Mouse (Mus musculus) kidney, postnatal 14 days (tissue): ENCODE data around the gene Slc4a2.
"Not testable (repeated sequence)": the region's sequence is repeated elsewhere in the genome, so short reads cannot be mapped to it uniquely, and the experiment has no call there.

Experiments
- DNase-seq: peaks from one replicate; pipeline ENCODE4 v3.0.0; 2022; ENCODE audit warnings: mixed read lengths

Gene Slc4a2

DNA sequence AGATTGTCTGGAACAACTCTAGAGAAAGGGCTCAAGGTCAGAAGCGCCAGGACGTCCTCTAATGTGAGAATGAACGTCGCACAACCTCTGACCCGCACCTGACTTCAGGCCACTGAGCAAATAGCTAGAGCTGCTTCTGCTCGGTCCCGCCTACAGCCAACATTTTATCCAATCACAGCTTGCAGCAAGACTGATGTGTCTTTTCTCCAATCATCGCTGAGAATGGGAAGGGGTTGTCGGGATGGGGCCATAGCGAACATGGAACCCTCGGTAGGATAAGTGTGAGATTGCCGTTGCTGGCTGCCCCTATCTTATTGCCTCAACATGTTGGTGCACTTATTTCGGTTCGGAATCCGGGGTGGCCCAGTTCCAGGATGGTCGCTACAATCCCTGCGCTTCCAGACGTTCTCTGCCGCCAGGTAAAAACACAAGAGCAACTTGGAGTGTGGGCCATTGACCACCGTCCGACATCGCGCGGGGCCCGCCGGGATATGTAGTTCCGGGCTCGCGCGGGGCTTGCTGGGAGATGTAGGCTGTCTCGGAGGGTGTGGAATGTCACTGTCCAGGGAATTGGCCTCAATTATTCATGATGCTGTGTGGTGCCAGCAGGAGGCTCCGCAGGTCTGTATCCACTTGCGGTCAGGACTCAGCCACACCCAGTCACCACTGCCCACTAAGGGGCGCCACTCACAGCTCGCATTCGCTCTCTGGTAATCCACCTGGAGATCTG, 29.3 kb upstream of the Slc4a2 start:
- DNase-seq: peak; percentile 96

DNA sequence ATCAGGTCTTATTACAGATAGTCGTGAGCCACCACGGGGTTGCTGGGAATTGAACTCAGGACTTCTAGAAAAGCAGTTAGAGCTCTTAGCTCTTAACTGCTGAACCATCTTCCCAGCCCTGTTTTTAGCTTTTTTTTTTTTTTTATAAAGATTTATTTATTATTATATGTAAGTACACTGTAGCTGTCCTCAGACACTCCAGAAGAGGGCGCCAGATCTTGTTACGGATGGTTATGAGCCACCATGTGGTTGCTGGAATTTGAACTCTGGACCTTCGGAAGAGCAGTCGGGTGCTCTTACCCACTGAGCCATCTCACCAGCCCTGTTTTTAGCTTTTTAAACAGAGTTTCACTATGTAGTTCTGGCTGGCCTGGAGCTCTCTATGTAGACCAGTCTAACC, 27.4 kb upstream of the Slc4a2 start:
- DNase-seq: not testable (repeated sequence)

DNA sequence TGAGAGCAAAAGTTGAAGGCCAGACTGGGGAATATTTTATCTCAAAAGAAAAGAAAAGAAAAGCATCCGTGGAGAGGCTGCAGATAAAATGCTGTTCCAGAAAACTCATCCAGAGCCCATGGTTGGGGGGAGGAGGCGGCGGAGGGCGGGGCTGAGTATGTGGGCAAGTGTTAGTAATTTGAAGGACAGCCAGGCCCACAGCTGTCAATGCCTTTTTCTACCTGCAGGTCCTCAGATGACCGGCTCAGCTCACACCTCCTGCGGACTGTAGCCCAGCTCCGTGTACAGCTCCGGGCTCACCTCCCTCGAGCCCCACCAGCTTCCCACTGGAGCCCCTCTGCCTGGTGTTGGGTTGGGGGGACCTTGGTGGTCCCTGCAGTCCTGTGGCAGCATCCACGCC, 24.0 kb upstream of the Slc4a2 start:
- DNase-seq: no peak

DNA sequence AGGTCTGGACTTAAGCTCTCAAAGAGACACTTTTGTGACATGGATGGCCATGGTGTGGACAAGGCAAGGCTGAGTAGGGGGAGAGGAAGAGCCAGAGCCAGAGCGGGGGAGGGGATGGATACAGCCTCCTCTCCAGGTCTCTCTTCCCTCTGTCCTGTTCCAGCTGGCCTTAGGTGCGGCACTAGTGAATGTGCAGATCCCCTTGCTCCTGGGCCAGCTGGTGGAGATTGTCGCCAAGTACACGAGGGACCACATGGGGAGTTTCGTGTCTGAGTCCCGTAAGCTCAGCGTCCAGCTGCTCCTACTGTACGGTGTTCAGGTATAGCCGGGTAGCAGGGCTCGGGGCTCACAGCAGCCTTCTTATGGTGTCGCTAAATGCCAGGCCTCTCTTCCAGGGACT, 23.3 kb upstream of the Slc4a2 start:
- DNase-seq: no peak

GRCm38 (mm10) chr5:24400911-24401605, 22.6 kb upstream of the Slc4a2 start:
- no peak for DNase-seq

- no peak for DNase-seq
Measured at GRCm38 (mm10) chr5:24401969-24402368, 21.7 kb upstream of the Slc4a2 start.

GRCm38 (mm10) chr5:24404594-24405360, 18.9 kb upstream of the Slc4a2 start:
- no peak for DNase-seq

DNA sequence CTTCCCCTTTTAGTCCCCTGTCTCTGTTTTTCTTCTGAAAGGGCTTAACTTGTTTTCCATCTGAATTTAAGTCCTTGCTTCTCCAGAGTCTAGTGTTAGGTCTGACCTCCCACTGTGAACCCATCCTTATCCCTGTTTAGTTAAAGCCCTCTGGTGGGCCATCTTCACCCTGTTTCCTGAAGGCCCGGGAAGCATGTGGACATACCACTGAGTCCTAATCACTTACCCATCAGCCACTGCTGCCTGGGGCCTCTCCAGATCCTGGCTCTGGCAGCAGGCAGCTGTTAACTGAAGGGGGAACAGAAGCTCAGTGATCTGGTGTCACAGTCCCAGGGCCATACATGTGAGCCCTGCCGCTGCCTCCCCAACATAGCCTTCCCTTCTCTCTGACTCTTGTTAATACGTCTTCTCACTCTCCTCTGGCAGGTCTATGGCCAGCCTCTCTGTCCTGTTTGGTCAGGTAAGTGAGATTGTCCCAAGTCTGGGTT, 18.2 kb upstream of the Slc4a2 start:
- DNase-seq: no peak

DNA sequence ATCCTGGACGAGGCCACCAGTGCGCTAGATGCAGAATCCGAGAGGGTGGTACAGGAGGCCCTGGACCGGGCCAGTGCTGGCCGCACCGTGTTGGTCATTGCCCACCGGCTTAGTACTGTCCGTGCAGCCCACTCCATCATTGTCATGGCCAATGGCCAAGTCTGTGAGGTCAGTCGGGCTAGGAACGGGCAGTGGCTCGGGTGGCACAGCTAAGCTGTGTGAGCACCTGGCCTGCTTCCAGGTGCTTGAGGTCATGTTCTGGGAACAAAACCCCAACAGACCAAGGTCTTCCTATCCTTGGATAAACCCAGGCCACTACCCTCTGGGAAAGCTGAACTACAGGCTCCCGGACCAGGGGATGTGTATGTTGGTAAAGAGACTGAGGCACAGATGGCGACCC, 15.0 kb upstream of the Slc4a2 start:
- DNase-seq: no peak

- DNase-seq: no peak
Measured at GRCm38 (mm10) chr5:24409466-24409865, 14.2 kb upstream of the Slc4a2 start.

GRCm38 (mm10) chr5:24412063-24412462, 11.6 kb upstream of the Slc4a2 start:
- no peak for DNase-seq

DNA sequence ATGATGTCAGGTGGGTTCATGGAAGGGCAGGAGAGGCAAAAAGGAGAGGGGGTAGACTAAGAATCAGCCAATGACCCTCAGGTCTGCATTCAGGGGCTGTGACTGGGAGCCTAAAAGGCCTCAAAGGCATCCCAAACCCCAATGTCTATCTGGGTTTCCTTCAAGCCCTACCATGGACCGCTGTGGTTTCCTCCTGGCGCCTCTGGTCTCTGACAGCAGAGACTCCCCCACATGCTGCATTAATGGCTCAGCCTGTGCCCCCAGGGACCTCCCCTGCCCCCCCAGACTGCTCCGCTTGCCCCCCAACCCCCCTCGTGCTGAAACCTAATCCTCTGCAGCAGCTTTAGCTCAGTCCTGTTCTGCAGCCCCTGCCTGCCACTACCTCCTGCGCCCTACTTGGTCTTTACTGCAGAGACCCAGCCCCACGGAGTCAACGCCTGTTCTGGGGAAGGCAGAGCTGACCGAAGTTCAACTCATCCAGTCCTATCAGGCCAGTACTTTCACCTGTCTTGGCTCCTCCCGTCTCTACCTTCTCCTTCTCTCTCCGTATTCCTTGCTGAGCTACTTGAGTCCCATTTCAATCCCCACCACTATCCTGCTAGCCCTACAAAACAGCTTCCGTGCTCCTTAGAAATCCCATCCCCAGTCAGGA, 10.5 kb upstream of the Slc4a2 start, which contains the start of gene Asic3:
TSS of gene Asic3 (plus strand) at position 351 of the 652 bp plus-strand sequence.
- no peak for DNase-seq

DNA sequence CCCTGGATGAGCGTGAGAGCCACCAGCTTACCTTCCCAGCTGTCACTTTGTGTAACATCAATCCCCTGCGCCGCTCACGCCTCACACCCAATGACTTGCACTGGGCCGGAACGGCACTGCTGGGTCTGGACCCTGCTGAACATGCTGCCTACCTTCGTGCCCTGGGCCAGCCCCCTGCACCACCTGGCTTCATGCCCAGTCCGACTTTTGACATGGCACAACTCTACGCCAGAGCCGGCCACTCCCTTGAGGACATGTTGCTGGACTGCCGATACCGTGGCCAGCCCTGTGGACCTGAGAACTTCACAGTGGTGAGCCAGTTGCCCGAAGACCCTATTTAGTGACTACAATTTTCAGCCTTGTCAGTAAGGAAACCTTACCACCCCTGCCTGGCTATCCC, 9.7 kb upstream of the Slc4a2 start:
- no peak for DNase-seq

DNA sequence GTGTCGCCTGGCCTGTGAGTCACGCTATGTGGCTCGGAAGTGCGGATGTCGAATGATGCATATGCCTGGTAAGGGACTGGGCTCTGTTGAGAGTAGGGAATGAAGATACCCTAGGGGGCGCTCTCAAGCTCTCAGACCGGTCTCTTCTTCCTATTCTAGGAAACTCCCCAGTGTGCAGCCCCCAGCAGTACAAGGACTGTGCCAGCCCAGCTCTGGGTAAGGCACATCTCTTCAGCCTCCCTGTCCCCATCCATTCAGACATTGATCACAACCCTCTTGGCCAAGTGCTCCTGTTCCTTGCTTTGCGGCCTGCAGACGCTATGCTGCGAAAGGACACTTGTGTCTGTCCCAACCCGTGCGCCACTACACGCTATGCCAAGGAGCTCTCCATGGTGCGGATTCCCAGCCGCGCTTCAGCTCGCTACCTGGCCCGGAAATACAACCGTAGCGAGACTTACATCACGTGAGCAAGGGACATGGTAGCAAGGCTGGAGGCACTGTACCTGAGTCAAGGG, 7.4 kb upstream of the Slc4a2 start:
- peak; percentile 72 for DNase-seq

DNA sequence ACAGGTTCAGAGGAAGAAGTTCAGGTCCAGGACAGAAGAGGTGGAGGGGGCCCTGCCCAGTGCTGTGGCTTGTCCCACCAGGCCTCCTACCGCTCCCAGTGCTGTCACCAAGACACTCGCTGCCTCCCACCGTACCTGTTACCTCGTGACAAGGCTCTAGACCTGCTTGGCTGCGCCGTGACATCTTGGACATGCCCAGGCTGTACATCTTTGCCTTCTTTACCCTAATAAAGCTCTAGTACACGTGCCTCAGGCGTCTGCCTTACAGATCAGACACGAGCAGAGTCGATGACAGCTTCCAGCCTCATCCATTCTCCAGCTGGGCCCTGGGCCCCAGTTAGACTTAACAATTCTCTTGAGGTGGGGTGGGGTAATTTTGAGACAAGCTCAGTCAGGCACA, 6.0 kb upstream of the Slc4a2 start:
- DNase-seq: no peak

GRCm38 (mm10) chr5:24420381-24420780, 3.3 kb upstream of the Slc4a2 start:
- no peak for DNase-seq

DNA sequence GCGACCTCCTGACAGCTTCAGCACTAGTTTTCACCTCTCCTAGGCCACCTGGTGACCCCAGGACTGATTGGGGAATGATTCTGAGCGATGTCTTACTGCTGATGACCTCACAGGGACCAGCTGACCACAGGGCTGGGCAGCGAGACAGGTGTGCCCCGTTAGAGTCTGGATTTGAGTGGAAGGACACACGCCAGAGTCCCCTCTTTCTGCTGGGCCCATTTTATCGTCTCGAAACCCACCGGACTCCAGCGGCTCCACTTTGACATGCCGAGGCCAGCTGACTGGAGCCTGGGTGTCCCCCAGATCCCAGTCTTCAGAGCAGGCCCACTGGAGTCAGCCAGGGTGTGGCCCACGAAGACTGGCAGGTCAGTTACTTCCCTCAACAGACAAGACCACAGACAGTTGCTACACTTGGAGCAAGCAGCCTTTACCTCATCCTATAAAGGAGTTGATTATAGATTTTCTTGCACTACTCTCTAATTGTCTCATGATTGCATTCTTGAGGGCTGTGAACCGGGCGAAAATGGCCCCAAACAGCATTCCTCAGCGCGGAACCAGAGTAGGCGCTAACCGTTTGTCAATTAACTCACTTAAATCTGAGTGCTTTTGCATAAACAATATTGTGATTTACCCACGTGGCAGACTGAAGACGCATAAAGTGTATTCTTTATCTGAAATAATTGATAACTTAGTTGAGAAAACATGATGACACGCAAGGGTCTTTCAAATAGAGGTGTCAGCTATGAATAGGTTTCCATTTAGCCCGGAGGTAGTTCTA, 556 bp downstream of the Slc4a2 start:
- no peak for DNase-seq

DNA sequence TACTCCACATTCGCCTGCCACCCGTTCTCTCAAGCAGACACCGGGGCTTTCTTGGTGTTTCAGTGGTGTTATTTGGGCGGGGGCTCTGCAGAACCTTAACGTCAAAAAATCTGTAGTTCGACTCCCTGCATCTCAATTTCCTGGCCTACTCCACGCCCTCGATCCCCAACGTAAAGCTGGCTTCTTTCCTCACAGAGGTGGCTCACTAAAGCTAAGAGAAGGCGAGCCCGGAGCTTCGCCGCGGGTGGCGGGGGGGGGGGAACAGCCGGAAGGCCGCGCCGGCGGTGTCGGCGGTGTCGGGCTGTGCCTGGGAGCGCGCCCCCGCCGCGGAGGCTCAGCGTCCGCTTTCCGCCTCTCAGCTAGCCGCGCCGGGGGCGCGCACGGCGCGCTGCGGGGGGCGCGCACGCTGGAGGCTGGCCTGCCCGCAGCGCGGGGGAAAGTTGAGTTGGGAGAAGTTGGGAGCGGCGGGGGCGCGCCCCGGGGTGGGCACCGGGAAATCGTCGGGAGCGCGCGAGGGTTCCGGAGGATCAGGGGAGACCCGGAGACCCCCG, 1.3 kb downstream of the Slc4a2 start:
- DNase-seq: peak; percentile 94

GRCm38 (mm10) chr5:24425421-24426036, 1.9 kb downstream of the Slc4a2 start:
- DNase-seq: no peak

DNA sequence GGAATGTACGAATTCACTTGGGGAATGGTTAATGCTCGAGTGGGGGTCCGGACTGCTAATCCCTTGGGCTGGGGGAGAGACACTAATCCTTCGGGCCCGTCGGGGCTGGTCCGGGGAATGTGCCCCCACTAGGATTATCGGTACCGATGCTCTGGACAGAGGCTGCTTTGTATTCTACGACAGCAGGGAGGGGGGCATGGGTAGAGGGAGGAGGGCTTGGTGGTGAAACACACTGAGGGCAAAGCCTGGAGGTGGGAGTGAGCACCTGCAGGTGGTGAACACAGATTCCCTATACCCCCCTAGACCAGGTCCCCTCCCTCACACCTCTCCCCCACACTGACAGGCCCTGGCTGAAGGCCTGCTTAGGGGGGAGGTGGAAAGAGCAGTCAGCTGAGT, 2.4 kb downstream of the Slc4a2 start:
- peak; percentile 33 for DNase-seq
